Mouse (Mus musculus): ENCODE results near the gene Ubac1.

DNA sequence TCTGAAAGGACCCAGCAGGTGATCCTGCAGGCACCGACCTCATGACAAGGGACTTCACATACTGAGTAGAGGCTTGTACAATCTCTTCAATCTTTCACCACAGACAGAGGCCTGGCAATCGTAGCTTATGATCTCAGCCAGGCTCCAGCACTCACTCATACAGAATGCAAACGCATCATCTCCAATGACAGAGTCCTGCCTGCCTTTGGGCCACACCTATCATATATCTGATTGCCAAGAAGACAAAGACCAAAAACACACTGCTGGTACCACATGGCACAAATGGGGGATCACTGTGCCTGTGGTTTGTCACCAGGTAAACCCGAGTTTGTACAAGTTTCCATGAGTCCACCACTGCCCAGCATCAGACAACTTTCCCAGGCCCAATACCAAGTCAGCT, 4.2 kb downstream of the Ubac1 start:
- TF ChIP-seq ZKSCAN1 (IDR thresholded peaks at IDR 0.05; ENCODE audit: low read depth, low read length) (no peak), MXI1 (IDR thresholded peaks at IDR 0.05; ENCODE audit: low read depth, low read length) (no peak), CTCF (IDR thresholded peaks at IDR 0.05 in 2 of 3, conservative IDR thresholded peaks at IDR 0.05 in 1 of 3; ENCODE audit: control insufficient read depth in 1 of 3, insufficient read depth in 1 of 3, low read depth in 2 of 3, low read length in 3 of 3, poor library complexity in 1 of 3, severe bottlenecking in 1 of 3) (no peak), UBTF (IDR thresholded peaks at IDR 0.05; ENCODE audit: borderline replicate concordance, insufficient read depth, low read depth, low read length) (no peak), POLR2A (IDR thresholded peaks at IDR 0.05; ENCODE audit: control insufficient read depth in 1 of 2, insufficient read depth in 1 of 2, low read depth in 1 of 2, low read length in 2 of 2, poor library complexity in 1 of 2) (no peak), TAL1 (IDR thresholded peaks at IDR 0.05; ENCODE audit: low read length) (no peak), POLR2AphosphoS2 (IDR thresholded peaks at IDR 0.05; ENCODE audit: low read length) (no peak), USF1 (IDR thresholded peaks at IDR 0.05; ENCODE audit: low read depth, low read length) (no peak), GATA1 (IDR thresholded peaks at IDR 0.05; ENCODE audit: low read depth, low read length) (no peak), BHLHE40 (IDR thresholded peaks at IDR 0.05; ENCODE audit: borderline replicate concordance, low read depth, low read length) (no peak), RAD21 (IDR thresholded peaks at IDR 0.05; ENCODE audit: low read depth, low read length) (no peak), HCFC1 (IDR thresholded peaks at IDR 0.05; ENCODE audit: low read depth, low read length) (no peak)

Data from MEL (cell line).